Mouse (Mus musculus): ENCODE measurements around the gene Car2.

Gene Car2

GRCm38 (mm10) chr3:14877251-14877909, 8.7 kb upstream of the Car2 start:
- in situ Hi-C loops (cut with MboI; ENCODE audit: low sequenced_read_pairs), result loop anchor here (10.0 kb wide), 2 partner anchors 317 to 367 kb away; no protein-coding TSS in a partner anchor

- in situ Hi-C loops (cut with MboI; ENCODE audit: low sequenced_read_pairs), result loop anchor here (10.0 kb wide), 2 partner anchors 316 to 366 kb away; no protein-coding TSS in a partner anchor
Measured at GRCm38 (mm10) chr3:14878749-14879223, 7.3 kb upstream of the Car2 start.

- in situ Hi-C loops (cut with MboI; ENCODE audit: low sequenced_read_pairs), result loop anchor here (10.0 kb wide), 2 partner anchors 316 to 366 kb away; no protein-coding TSS in a partner anchor
Measured at GRCm38 (mm10) chr3:14879293-14879692, 6.8 kb upstream of the Car2 start.

GRCm38 (mm10) chr3:14880277-14880676, 5.8 kb upstream of the Car2 start:
- in situ Hi-C loops (cut with MboI; ENCODE audit: low sequenced_read_pairs), result no loop called here

GRCm38 (mm10) chr3:14882005-14882404, 4.1 kb upstream of the Car2 start:
- in situ Hi-C loops (cut with MboI; ENCODE audit: low sequenced_read_pairs), result no loop called here

GRCm38 (mm10) chr3:14882756-14883155, 3.3 kb upstream of the Car2 start:
- in situ Hi-C loops (cut with MboI; ENCODE audit: low sequenced_read_pairs), result no loop called here

- in situ Hi-C loops (cut with MboI; ENCODE audit: low sequenced_read_pairs), result no loop called here
Measured at GRCm38 (mm10) chr3:14884826-14885225, 1.2 kb upstream of the Car2 start.

GRCm38 (mm10) chr3:14887134-14887666, 1.1 kb downstream of the Car2 start:
- in situ Hi-C loops (cut with MboI; ENCODE audit: low sequenced_read_pairs), result no loop called here

- in situ Hi-C loops (cut with MboI; ENCODE audit: low sequenced_read_pairs), result no loop called here
Measured at GRCm38 (mm10) chr3:14887686-14888295, 1.7 kb downstream of the Car2 start.

GRCm38 (mm10) chr3:14888549-14888948, 2.5 kb downstream of the Car2 start:
- in situ Hi-C loops (cut with MboI; ENCODE audit: low sequenced_read_pairs), result no loop called here

- in situ Hi-C loops (cut with MboI; ENCODE audit: low sequenced_read_pairs), result no loop called here
Measured at GRCm38 (mm10) chr3:14889085-14889484, 3.0 kb downstream of the Car2 start.

GRCm38 (mm10) chr3:14889716-14890409, 3.8 kb downstream of the Car2 start:
- in situ Hi-C loops (cut with MboI; ENCODE audit: low sequenced_read_pairs), result no loop called here

- in situ Hi-C loops (cut with MboI; ENCODE audit: low sequenced_read_pairs), result no loop called here
Measured at GRCm38 (mm10) chr3:14892991-14893390, 6.9 kb downstream of the Car2 start.

- in situ Hi-C loops (cut with MboI; ENCODE audit: low sequenced_read_pairs), result no loop called here
Measured at GRCm38 (mm10) chr3:14893700-14894099, 7.6 kb downstream of the Car2 start.

GRCm38 (mm10) chr3:14895333-14895732, 9.3 kb downstream of the Car2 start:
- in situ Hi-C loops (cut with MboI; ENCODE audit: low sequenced_read_pairs), result no loop called here

GRCm38 (mm10) chr3:14897770-14898169, 11.7 kb downstream of the Car2 start:
- in situ Hi-C loops (cut with MboI; ENCODE audit: low sequenced_read_pairs), result no loop called here

GRCm38 (mm10) chr3:14903380-14903779, 17.3 kb downstream of the Car2 start:
- in situ Hi-C loops (cut with MboI; ENCODE audit: low sequenced_read_pairs), result no loop called here

- in situ Hi-C loops (cut with MboI; ENCODE audit: low sequenced_read_pairs), result no loop called here
Measured at GRCm38 (mm10) chr3:14904165-14904564, 18.1 kb downstream of the Car2 start.

- in situ Hi-C loops (cut with MboI; ENCODE audit: low sequenced_read_pairs), result no loop called here
Measured at GRCm38 (mm10) chr3:14907271-14907670, 21.2 kb downstream of the Car2 start.

- in situ Hi-C loops (cut with MboI; ENCODE audit: low sequenced_read_pairs), result no loop called here
Measured at GRCm38 (mm10) chr3:14911992-14912582, 26.0 kb downstream of the Car2 start.

- in situ Hi-C loops (cut with MboI; ENCODE audit: low sequenced_read_pairs), result no loop called here
Measured at GRCm38 (mm10) chr3:14913774-14914173, 27.7 kb downstream of the Car2 start.

Measured in CH12F3 (cell line).